Mouse (Mus musculus) lung, postnatal 0 days (tissue): Measurements from ENCODE around the gene Il21r.

Experiments used
- CTCF ChIP-seq: IDR thresholded peaks from 2 replicates; pipeline ENCODE4 v1.5.1; 2016; ENCODE audit warnings: antibody characterized with exemption, mild to moderate bottlenecking
- EP300 ChIP-seq: IDR thresholded peaks from 2 replicates; pipeline ENCODE4 v1.6.1; 2016; ENCODE audit warnings: antibody characterized with exemption, mild to moderate bottlenecking, control low read depth

- no peak for TF ChIP-seq CTCF
- no peak for TF ChIP-seq EP300
Measured at GRCm38 (mm10) chr7:125643880-125644279, 40.7 kb downstream of the Il21r start.
